Mouse (Mus musculus): ENCODE measurements around the gene Gpcpd1.

The Gpcpd1 gene

GRCm38 (mm10) chr2:132526894-132527532 is 60.5 kb downstream of the Gpcpd1 start:
- in situ Hi-C loops (cut with MboI; ENCODE audit: unreplicated experiment in 2 of 2), result no loop called here

GRCm38 (mm10) chr2:132526110-132526509 is 61.4 kb downstream of the Gpcpd1 start:
- in situ Hi-C loops (cut with MboI; ENCODE audit: unreplicated experiment in 2 of 2), result no loop called here

- in situ Hi-C loops (cut with MboI; ENCODE audit: unreplicated experiment in 2 of 2), result loop anchor here (5.0 to 10.0 kb wide), 3 partner anchors 184 to 389 kb away; partner anchors contain the start of gene Crls1 (in 1 of the 2)
Measured at GRCm38 (mm10) chr2:132518021-132518901, 69.3 kb downstream of the Gpcpd1 start.

- in situ Hi-C loops (cut with MboI; ENCODE audit: unreplicated experiment in 2 of 2), result loop anchor here (5.0 to 10.0 kb wide), 3 partner anchors 185 to 390 kb away; partner anchors contain the start of gene Crls1 (in 1 of the 2)
Measured at GRCm38 (mm10) chr2:132517194-132517836, 70.2 kb downstream of the Gpcpd1 start.

DNA sequence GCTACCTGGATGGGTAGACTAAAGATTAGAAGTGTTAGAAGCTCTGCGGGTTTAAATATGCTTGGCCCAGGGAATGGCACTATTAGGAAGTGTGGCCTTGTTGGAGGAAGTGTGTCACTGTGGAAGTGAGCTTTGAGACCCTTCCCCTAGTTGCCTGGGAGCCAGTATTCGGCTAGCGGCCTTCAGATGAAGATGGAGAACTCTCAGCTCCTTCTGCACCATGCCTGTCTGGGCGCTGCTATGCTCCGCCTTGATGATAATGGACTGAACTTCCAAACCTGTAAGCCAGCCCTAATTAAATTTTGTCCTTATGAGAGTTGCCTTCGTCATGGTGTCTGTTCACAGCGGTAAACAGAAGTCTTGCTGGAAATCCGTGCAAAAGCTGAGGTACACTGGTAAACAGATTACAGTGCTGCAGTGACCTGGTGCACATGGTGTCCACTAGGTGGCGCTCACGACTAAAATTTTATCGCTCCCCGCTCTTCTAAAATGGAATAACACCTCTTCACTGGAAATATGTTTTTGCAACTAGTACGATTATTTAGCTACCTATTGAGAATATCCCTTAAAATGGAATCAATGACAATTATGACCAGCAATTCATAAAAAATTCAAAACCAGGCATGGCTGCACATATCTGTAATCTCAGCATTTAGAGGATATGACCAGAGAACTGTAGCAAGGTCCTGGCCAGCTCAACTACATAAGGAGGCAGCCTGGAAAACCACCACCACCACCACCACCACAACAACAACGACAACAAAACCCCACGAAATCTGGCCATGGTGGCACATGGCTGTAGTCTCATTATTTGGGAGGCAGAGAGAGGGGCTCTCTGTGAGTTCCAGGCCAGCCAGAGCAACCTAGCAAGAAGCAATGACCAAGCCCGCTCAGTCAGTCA is 71.1 kb downstream of the Gpcpd1 start:
- in situ Hi-C loops (cut with MboI; ENCODE audit: unreplicated experiment in 2 of 2), result loop anchor here (5.0 to 10.0 kb wide), 3 partner anchors 186 to 391 kb away; partner anchors contain the start of gene Crls1 (in 1 of the 2)

DNA sequence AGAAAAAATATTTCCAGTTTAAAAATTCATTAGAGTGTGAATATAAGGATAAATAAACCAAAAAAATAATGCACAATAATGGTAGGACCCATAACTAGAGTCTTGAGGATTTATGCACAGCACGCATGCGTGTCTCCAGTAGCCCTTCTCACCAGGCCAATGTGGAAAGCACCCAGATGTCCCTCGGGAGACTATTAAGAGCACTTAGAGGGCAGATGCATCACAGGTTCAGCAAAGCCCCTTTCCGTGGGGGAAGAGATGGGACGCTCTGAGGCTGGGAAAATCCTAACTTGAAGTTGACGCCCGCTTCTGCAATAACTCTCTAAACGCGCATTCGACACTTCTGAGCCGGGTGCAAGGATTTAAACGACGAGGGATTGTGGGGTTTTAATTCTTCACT is 71.9 kb downstream of the Gpcpd1 start:
- in situ Hi-C loops (cut with MboI; ENCODE audit: unreplicated experiment in 2 of 2), result loop anchor here (5.0 to 10.0 kb wide), 3 partner anchors 187 to 392 kb away; partner anchors contain the start of gene Crls1 (in 1 of the 2)

DNA sequence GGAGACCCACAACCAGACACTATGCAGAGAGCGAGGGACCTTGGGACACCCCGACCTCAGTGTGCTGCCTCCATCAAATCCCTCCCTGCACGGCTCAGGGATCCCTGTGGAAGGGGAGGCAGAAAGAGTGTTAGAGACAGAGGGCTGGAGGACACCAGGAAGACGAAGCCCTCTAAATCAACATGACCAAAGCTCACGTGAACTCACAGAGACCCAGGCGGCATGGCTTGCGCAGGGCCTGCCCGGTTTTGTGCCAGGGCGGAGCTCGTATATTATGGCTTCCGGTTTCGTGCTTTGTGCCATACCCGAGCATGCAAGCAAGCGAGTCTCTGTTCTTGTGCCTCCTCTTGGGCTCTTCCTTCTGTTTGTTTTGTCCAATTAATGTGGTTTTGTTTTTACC is 72.5 kb downstream of the Gpcpd1 start:
- in situ Hi-C loops (cut with MboI; ENCODE audit: unreplicated experiment in 2 of 2), result loop anchor here (5.0 to 10.0 kb wide), 3 partner anchors 187 to 392 kb away; partner anchors contain the start of gene Crls1 (in 1 of the 2)

DNA sequence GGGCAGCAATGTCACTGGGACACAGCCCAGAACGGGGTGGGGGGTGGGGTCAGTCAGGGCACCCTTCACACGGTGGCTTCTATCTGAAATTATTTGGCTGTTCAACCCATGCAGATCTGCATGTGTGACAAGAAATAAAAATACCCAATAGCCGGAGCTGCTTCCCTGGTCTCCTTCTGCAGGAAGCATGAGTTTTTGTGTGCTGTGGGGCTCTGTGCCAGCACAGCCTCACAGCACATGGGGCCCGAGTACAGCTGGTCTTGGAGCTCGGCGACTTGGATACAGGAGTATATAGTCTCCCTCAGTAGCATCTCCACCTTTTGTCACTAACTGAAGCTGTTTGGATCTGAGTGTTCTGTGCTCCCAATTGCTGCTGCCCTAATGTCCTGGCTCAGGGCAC is 73.2 kb downstream of the Gpcpd1 start:
- in situ Hi-C loops (cut with MboI; ENCODE audit: unreplicated experiment in 2 of 2), result loop anchor here in 1 of 2 experiments (10.0 kb wide), 1 partner anchor 330 kb away; the partner anchor contains the start of gene Crls1

- in situ Hi-C loops (cut with MboI; ENCODE audit: unreplicated experiment in 2 of 2), result loop anchor here in 1 of 2 experiments (10.0 kb wide), 1 partner anchor 331 kb away; the partner anchor contains the start of gene Crls1
Measured at GRCm38 (mm10) chr2:132513371-132514181, 74.0 kb downstream of the Gpcpd1 start.

DNA sequence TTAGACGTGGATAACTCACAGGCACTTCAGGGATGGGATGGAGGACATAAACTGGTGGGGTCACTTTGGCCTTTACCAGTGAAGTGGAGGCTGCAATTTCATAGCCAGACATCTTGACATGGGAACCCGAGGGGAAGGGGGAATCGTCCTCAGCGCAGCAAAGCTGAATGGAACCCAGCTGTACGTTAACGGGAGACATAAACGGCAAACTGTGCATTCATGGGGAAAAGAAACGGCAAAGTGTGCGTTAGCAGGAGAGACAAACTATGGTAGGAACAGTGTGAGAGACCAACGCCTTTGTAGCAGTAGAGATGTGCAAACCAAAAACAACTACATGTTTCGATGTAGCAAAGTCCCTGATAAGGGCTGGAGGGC is 74.6 kb downstream of the Gpcpd1 start:
- in situ Hi-C loops (cut with MboI; ENCODE audit: unreplicated experiment in 2 of 2), result loop anchor here in 1 of 2 experiments (10.0 kb wide), 1 partner anchor 332 kb away; the partner anchor contains the start of gene Crls1

DNA sequence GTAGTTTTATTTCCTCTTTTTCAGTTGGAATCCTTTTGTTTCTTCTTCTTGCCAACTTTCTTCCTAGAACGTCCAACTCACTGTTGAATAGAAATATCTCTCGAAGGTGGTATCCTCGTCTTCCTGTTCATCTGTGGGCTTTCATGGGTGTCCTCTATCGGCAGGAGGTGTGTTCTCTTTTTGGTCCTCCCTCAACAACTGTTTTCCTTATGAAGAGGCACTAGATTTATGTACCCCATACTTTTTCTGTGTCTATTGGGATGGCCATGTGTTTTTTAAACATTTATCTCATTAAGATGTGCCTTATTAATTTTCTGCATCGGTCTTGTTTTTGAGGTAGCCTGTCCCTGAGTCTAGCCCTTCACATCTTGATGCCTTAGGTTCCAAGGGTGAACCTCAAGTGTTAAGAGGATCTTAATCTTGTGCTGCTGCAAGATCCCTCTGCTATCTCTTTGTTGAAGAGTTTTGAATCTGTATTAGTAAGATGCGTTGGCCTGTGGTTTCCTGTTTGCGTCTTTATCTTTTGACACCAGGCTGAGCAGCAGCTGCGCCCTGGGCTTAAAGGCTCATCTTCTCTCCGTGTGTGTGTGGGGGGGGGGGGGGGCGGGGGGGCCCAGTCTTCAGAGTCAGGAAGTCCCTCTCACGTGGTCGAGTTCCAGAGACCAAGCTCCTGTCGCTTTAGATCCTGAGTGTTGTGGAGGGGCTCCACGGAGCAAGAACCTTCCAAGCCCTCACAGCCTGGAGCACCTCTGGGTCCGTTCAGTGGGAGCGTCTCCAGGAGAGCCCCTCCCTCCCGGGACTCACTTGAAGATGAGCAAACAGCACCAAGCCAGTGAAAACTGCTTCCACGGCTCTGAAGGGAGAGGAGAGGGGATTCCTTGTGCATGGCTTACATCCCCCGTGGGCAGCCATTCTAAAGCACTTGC is 75.2 kb downstream of the Gpcpd1 start:
- in situ Hi-C loops (cut with MboI; ENCODE audit: unreplicated experiment in 2 of 2), result loop anchor here in 1 of 2 experiments (10.0 kb wide), 1 partner anchor 332 kb away; the partner anchor contains the start of gene Crls1

DNA sequence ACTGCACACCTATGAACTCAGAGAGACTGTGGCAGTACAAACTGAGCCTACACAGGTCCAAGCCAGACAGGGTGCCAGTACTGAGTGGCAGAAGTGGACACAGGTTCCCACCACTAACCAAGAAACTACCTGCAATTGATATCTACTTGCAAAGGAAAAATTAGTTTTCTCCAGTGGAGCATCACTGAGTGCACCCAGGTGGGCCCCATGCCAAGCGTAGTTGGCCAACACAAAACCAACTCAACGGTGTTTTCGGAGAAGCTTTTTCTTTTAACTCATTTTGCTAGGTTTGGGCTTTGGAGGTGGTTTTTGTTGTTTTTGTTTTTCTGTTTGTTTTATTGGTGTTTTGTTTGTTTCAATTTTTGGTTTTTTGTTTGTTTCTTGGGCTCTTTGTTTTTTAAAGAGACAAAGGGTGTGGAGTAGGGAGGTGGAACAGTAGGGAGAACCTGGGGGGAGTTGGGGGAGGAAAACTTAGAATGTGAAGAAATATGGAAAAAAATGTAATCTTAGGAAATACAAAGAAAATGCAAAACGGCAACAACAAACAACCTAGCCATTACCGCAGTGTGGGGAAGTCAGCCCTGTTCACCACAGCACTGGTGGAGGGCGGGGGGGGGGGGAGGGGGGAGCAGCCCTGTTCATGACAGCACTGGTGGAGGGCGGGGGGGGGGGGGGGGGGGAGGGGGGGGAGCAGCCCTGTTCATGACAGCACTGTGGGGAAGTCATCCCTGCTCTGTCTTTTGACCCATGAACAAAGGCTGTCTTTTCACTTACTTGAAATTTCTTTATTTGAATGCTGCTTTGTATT is 76.3 kb downstream of the Gpcpd1 start:
- in situ Hi-C loops (cut with MboI; ENCODE audit: unreplicated experiment in 2 of 2), result loop anchor here in 1 of 2 experiments (10.0 kb wide), 1 partner anchor 334 kb away; the partner anchor contains the start of gene Crls1

DNA sequence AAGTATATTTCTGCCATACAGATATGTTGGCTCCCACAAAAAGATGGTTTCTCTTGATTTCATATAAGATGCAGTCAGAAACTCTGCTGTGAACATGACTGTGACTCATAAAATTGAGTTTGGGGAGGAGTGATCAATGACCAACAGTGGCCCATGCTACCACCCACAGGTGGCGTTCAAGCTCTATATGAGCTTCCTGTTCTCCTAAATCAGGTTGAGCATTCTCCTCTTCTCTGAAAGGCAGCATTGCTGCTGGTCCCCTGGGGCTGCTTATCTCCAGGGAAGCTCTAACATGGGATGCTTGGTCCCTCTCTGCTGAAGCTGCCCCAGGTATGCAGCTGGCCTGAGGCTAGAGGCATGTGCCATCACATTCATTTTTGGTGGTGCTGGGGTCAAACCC is 77.8 kb downstream of the Gpcpd1 start:
- in situ Hi-C loops (cut with MboI; ENCODE audit: unreplicated experiment in 2 of 2), result loop anchor here in 1 of 2 experiments (10.0 kb wide), 1 partner anchor 335 kb away; the partner anchor contains the start of gene Crls1

DNA sequence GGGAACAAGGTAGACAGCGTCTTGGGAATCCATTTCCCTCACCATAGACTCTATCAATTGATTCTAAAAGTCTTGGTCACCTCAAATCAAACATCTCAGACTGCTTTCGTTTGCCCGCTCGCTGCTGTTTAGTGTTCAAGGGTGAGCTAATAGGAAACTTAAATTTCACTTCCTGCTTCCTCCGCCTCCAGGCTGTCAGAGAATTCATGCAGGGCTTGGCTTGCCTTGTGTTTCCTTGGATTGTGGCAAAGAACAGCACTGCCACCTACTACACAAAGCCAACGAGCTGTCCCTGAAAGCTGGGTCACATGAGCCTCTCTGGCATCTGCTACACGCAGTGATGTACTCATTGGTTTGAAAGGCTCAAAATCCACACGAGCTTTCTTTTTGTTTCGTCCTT is 78.3 kb downstream of the Gpcpd1 start:
- in situ Hi-C loops (cut with MboI; ENCODE audit: unreplicated experiment in 2 of 2), result no loop called here

- in situ Hi-C loops (cut with MboI; ENCODE audit: unreplicated experiment in 2 of 2), result no loop called here
Measured at GRCm38 (mm10) chr2:132507521-132507920, 80.0 kb downstream of the Gpcpd1 start.

DNA sequence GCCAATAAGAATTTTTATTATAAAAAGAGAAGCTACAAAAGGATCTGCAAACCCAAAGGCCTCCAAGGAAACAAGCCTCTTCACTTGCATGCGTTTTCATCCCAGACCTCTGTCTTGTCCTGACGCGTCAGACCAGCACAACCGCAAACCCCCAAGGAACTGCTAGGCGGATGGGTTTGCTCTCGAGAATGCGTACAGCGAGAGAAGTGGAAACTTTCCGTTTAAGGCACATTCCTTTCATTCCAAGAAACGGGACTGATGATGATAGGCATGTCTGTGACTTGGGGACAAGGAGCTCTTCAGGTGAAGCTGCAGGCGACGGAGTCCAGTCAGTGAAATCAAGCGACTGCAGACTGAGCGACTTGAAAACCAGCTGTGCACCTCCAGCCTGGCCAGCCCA is 80.4 kb downstream of the Gpcpd1 start:
- in situ Hi-C loops (cut with MboI; ENCODE audit: unreplicated experiment in 2 of 2), result no loop called here

DNA sequence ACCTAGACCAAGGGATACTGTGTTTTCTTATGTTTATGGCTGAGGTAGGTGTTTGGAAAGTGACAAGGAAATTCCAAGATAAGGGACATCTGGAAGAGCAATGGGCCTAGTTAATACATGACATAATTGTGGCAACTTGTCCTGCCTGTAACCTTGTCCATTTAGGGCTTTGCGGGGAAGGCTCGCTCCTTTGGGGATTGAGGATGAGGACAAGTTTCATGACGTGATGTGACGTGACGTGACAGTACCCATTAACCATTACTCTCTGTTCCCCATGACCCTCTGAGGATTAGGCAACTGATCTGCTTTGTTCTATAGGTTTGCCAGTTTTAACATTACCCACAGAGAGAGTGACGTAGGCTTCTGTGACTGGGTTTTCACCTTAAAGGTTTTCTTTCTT is 81.7 kb downstream of the Gpcpd1 start:
- in situ Hi-C loops (cut with MboI; ENCODE audit: unreplicated experiment in 2 of 2), result no loop called here

All from v-Abl transformed pro-B cells (cell line).